Mouse (Mus musculus): Measurements from ENCODE around the gene Msx1. TPM values are rescaled to one million over a fixed set of nuclear protein-coding genes. Genes with fewer than 3 reads are reported as not detected.

The Msx1 gene
- total RNA-seq, 2 experiments from 2014 or later, result 4.7 to 4.9 TPM

DNA sequence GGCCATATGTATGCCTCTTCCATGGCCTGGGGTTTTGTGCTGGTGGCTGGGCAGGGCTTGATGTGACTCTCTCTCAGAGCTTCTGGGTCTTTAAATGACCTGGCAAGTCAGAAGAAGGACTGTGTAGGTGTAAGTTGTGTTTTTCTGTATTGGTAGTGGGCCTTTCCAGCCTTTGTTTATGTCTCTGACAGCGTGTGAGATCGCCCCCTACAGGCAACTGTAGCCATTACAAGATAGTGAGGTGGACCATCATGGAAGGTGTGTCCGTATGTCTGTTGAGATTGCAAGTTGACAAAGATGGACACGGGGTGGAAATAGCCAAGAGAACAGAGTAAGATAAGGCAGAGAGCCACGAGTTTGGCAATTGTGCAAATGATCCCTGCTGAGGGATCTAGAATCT lies 32.2 kb downstream of the Msx1 start:
- DNase-seq, result no peak

- no peak for DNase-seq
Measured at GRCm38 (mm10) chr5:37784847-37785391, 39.5 kb downstream of the Msx1 start.

DNA sequence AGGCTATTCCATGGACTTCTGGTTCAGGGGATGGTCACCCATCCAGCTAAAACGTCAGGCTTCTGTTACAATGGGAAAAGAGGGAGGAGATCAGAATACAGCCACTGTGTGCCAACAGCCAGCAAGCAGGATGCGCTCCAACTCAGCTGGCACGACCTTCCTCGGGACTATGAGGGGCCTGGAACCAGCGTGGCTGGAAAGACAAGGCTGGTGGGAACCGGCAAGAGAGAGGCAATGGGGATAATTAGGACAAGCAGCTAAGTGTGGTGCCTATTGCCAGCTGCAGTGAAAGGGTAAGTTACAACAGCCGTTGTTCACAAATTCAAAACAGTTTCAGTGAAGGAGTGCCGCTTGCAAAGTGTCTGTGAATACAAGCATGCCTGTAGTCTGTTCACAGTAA lies 41.1 kb downstream of the Msx1 start:
- no peak for DNase-seq

DNA sequence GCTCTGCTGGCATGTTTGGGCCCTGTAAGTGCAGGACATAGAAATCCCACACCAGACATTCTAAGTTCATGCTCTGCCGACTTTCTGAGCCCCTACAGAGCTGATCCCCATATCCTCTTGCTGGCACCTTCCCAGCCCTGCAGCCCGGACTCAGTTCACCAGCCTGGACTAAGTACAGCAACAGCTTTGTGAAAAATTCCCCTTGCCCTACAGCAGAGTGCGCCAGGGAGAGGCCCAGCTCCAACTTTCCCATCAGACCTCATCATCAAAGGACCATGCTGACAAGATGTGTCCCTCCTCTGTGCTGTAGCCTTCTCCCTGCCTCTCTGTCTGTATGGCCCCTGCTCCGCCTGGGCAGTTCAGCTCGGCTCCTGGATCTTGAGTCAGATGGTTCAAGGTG lies 48.7 kb downstream of the Msx1 start:
- no peak for DNase-seq

- no peak for DNase-seq
Measured at GRCm38 (mm10) chr5:37774011-37774410, 50.4 kb downstream of the Msx1 start.

DNA sequence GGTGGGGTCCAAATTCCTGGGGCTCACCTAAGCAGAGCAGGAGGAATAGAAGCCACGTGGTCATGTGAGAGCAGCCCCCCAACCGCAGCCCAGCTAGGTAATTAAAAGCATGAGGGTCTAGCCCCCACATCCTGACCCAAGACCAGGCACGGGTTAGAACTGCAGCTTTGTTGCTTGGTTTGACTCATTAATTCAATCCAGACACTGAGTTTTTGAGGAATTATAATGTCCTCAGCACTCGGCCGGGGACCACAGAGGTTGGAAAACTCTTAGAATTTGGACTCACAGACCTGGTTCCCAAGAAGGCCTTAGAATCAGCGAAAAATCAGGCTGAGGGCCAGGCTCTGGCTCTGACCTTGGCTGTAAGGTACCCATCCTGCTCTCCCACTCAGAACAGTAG lies 53.5 kb downstream of the Msx1 start:
- no peak for DNase-seq

Other genes starting within 250 kb of the Msx1 start
- gene Stk32b, start 107.4 kb downstream of the Msx1 start, total RNA-seq (2021), result under 1 TPM; 0.21 to 0.41 TPM
- 1 to 10 TPM; 9.4 to 9.5 TPM for gene Cytl1, start 89.1 kb downstream of the Msx1 start, total RNA-seq (2021)
- gene Stx18, start 214.2 kb upstream of the Msx1 start, total RNA-seq (2021), result 10 to 100 TPM; 20.1 to 22.1 TPM

Data from heart, postnatal 4 days (tissue).